Mouse (Mus musculus) cerebellum, adult 2 months (tissue): ENCODE data around the gene Fermt3. TPM values are rescaled to one million over a fixed set of nuclear protein-coding genes. Genes with fewer than 3 reads are reported as not detected.

Source experiments
- DNase-seq, 2 experiments: peaks; one replicate each; pipeline ENCODE4 v3.0.0; 2021
- H3K27ac ChIP-seq: fragments of 200-500 bp; 2 replicates; pipeline ENCODE4 v1.5.1; 2012; ENCODE audit warnings: low read length, control low read depth, inconsistent platforms; ENCODE audit not compliant: insufficient read depth
- H3K27me3 ChIP-seq: fragments of 200-500 bp; 2 replicates; pipeline ENCODE4 v1.6.1; 2012; ENCODE audit warnings: inconsistent platforms, mild to moderate bottlenecking, low read length, moderate library complexity; ENCODE audit not compliant: control insufficient read depth, insufficient read depth
- H3K4me1 ChIP-seq: fragments of 200-500 bp; 2 replicates; pipeline ENCODE4 v1.6.1; 2011; ENCODE audit warnings: low read length; ENCODE audit not compliant: control insufficient read depth, insufficient read depth
- H3K4me3 ChIP-seq: fragments of 200-500 bp; replicated peaks from 2 replicates; pipeline ENCODE3; 2011; ENCODE audit warnings: mild to moderate bottlenecking, low read depth, low read length, control low read depth; ENCODE audit not compliant: insufficient read depth
- CTCF ChIP-seq: fragments of 200-500 bp; IDR thresholded peaks from 2 replicates; pipeline ENCODE4 v1.5.1; 2011; ENCODE audit warnings: low read depth, mild to moderate bottlenecking, control low read depth, low read length, moderate library complexity, borderline replicate concordance; ENCODE audit not compliant: insufficient read depth
- POLR2A ChIP-seq: fragments of 200-500 bp; IDR thresholded peaks from 2 replicates; pipeline ENCODE4 v1.6.1; 2011; ENCODE audit warnings: low read length, control low read depth, borderline replicate concordance; ENCODE audit not compliant: insufficient read depth
- WGBS: fragments of 180-500 bp; shearing (Covaris S2); methylation state at CpG from one replicate; pipeline ENCODE4 v1.1.7; 2018; 5-methylcytosine and 5-hydroxymethylcytosine counted together
- polyA plus RNA-seq: library from polyadenylated mRNA; depleted of rRNA; stranded (reverse); fragments of >200 nt; gene quantifications from 2 replicates; pipeline ENCODE4 v1.2.3, GENCODE M21; 2012; rRNA removed

Fermt3 gene
- polyA plus RNA-seq, 1 experiment, result 2.3 TPM

DNA sequence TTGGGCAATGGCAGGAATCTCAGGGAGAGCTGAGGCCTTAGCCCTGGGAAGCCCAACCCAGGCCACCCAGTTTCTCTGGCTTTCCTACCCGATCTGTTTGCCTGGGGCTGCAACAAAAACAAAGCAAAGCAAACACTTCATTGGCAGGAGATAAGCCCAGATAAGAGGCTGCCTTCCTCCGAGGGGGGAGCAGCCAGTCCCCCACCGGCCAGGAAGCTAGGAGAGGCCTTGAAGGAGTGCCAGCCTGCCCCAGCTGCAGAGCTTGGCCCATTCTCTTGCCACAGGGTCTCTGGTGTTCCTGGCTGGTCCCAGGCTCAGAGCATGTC lies 66.6 kb downstream of the Fermt3 start:
- TF ChIP-seq CTCF, result no peak
- no peak for TF ChIP-seq POLR2A
- Histone ChIP-seq H3K27ac (peak overlapping the region; percentile 73; the same call in 1 of the 2 replicates), H3K4me3 (peak overlapping the region; percentile 97), H3K27me3 (no peaks in the 10 kb centered on the region), H3K4me1 (peaks cover 21% of the 10 kb centered on the region)
- 10% methylated on average over 3 of the region's 3 CpGs for WGBS
- DNase-seq, result no peak

GRCm38 (mm10) chr19:6951994-6952711 lies 67.1 kb downstream of the Fermt3 start:
- TF ChIP-seq POLR2A, result no peak
- Histone ChIP-seq H3K27me3 (no peaks in the 10 kb centered on the region), H3K4me3 (peak overlapping the region; percentile 97), H3K4me1 (peaks cover 22% of the 10 kb centered on the region), H3K27ac (peak overlapping the region; percentile 73)
- under 1% methylated on average over 31 of the region's 31 CpGs for WGBS
- DNase-seq, result peak; percentile 78 to 82

DNA sequence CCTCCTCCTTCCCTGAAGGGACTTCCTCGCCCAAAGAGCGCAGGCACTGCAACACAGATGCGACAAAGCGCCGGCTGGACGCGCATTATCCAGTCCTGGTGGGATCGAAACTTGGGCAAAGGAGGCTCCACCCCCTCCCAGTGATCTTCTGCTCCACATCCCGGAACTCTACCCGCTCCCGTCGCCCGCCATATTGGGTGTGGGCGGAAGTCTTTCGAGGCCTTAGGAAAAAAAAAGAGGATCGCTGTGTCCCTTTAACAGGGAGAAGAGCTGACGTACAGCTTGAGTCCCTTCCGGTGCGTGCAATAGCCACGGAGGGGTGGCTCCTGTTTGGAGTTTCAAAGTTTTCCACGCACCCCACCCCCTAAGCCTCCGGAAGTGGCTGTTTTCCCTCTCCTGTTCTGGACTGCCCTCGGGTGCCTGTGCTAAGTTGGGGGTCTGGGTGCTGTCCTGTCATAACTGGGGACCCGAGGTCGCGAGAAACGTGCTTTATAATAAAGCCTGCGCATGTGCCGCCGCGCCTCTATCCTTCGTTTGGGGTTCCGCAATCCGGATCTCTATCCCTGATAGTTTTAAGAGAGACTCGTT lies 67.8 kb downstream of the Fermt3 start:
- Histone ChIP-seq H3K27me3 (no peaks in the 10 kb centered on the region), H3K27ac (peak overlapping the region; percentile 79), H3K4me1 (peaks cover 22% of the 10 kb centered on the region), H3K4me3 (peak overlapping the region; percentile 97)
- TF ChIP-seq POLR2A (peak; percentile 70; the same call in 1 of the 2 replicates), CTCF (no peak)
- under 1% methylated on average over 35 of the region's 35 CpGs for WGBS
- peak; percentile 94 to 96 for DNase-seq

DNA sequence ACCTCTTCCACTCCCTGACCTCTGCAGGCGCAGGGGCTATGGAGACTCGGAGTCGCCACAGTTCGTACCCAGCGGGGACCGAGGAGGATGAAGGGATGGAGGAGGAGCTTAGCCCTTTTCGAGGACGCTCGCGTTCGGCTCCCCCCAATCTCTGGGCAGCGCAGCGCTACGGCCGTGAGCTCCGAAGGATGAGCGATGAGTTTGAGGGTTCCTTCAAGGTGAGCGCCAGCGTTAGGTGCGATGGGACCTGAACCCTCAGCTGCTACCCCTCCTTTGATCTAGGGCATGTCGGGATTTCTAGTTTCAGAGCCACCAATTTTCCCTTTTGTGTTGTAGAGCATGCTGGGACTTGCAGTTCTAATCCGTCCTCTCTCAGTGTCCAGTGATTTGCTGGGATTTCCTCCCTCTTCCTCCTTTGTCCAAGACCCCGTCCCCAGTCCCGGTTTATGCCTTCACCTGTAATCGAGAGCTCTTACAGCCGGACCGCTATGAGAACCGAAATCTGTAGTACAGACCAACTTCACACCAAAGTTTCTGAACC lies 68.6 kb downstream of the Fermt3 start:
- Histone ChIP-seq H3K4me1 (peaks cover 22% of the 10 kb centered on the region), H3K27ac (peak overlapping the region; percentile 79), H3K27me3 (no peaks in the 10 kb centered on the region), H3K4me3 (peak overlapping the region; percentile 97)
- peak; percentile 77 to 78 for DNase-seq
- TF ChIP-seq POLR2A (peak; percentile 81; the same call in 1 of the 2 replicates), CTCF (no peak)
- WGBS, result under 1% methylated on average over 28 of the region's 28 CpGs

DNA sequence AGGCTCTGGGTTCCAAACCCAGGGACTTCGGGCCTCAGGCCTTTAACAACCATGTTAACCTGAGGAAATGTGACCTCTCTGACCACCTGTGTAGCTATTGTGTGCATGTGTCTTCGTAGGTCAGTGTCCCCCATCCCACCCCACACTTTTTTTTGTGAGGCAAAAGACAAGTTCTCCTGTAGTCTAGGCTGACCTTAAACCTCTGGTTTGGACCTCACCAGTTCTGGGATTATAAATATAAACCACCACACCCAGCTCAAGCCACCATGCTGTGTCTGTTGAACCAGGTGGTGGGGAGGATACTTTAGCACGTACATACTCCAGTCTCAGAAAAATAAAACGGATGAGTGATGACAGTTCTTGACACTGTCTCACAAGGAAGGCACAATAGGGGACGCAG lies 69.3 kb downstream of the Fermt3 start:
- H3K4me1 ChIP-seq, result peaks cover 22% of the 10 kb centered on the region
- H3K27me3 ChIP-seq, result no peaks in the 10 kb centered on the region
- TF ChIP-seq CTCF (no peak), POLR2A (no peak)
- WGBS, result 36% methylated on average over 5 of the region's 5 CpGs
- DNase-seq, result no peak
- no peak overlapping the region for H3K27ac ChIP-seq
- no peak overlapping the region for H3K4me3 ChIP-seq

- TF ChIP-seq CTCF, result no peak
- no peak for TF ChIP-seq POLR2A
- 87% methylated on average over 5 of the region's 5 CpGs for WGBS
- no peaks in the 10 kb centered on the region for H3K27me3 ChIP-seq
- DNase-seq, result no peak
- H3K27ac ChIP-seq, result no peak overlapping the region
- H3K4me1 ChIP-seq, result peaks cover 22% of the 10 kb centered on the region
- H3K4me3 ChIP-seq, result no peak overlapping the region
These were observed 69.7 kb downstream of the Fermt3 start for GRCm38 (mm10) chr19:6949532-6949931.

Other genes with a start within 250 kb of the Fermt3 start
- gene Rps6ka4, start 178.8 kb downstream of the Fermt3 start, polyA plus RNA-seq, result 26.3 and 28.7 TPM in 2 replicates
- gene Ccdc88b, start 161.3 kb downstream of the Fermt3 start, polyA plus RNA-seq, result 1.7 and 2.1 TPM in 2 replicates
- gene Trmt112, start 109.8 kb downstream of the Fermt3 start, polyA plus RNA-seq, result 122 and 124 TPM in 2 replicates
- gene Prdx5, start 109.4 kb downstream of the Fermt3 start, polyA plus RNA-seq, result 500 and 537 TPM in 2 replicates
- 95.3 and 103 TPM in 2 replicates for gene Esrra, start 97.7 kb downstream of the Fermt3 start, polyA plus RNA-seq
- gene Catsperz, start 94.1 kb downstream of the Fermt3 start, polyA plus RNA-seq, result 2.8 and 3.2 TPM in 2 replicates
- 5.8 and 5.9 TPM in 2 replicates for gene Kcnk4, start 85.0 kb downstream of the Fermt3 start, polyA plus RNA-seq
- gene Bad, start 77.6 kb downstream of the Fermt3 start, polyA plus RNA-seq, result 71.6 and 73.8 TPM in 2 replicates
- gene Gpr137, start 77.0 kb downstream of the Fermt3 start, polyA plus RNA-seq, result 125 and 127 TPM in 2 replicates
- 50.1 and 51.7 TPM in 2 replicates for gene Ppp1r14b, start 44.5 kb downstream of the Fermt3 start, polyA plus RNA-seq
- 53.2 and 57.6 TPM in 2 replicates for gene Plcb3, start 43.0 kb downstream of the Fermt3 start, polyA plus RNA-seq
- 214 and 257 TPM in 2 replicates for gene Fkbp2, start 39.0 kb downstream of the Fermt3 start, polyA plus RNA-seq
- 90.4 and 100.0 TPM in 2 replicates for gene Vegfb, start 31.8 kb downstream of the Fermt3 start, polyA plus RNA-seq
- 63.6 and 66.4 TPM in 2 replicates for gene Dnajc4, start 26.9 kb downstream of the Fermt3 start, polyA plus RNA-seq
- 40.4 and 43.5 TPM in 2 replicates for gene Nudt22, start 23.4 kb downstream of the Fermt3 start, polyA plus RNA-seq
- 29.6 and 31.3 TPM in 2 replicates for gene Trpt1, start 23.3 kb downstream of the Fermt3 start, polyA plus RNA-seq
- 215 and 217 TPM in 2 replicates for gene Stip1, start 20.5 kb upstream of the Fermt3 start, polyA plus RNA-seq
- gene Macrod1, start 37.3 kb upstream of the Fermt3 start, polyA plus RNA-seq, result 30.8 and 33.8 TPM in 2 replicates
- 5.4 and 6.2 TPM in 2 replicates for gene Flrt1, start 86.3 kb upstream of the Fermt3 start, polyA plus RNA-seq
- gene Otub1, start 186.8 kb upstream of the Fermt3 start, polyA plus RNA-seq, result 234 and 248 TPM in 2 replicates
- gene Cox8a, start 198.1 kb upstream of the Fermt3 start, polyA plus RNA-seq, result 1,171 and 1,228 TPM in 2 replicates
- 44.8 and 46.2 TPM in 2 replicates for gene Naa40, start 221.7 kb upstream of the Fermt3 start, polyA plus RNA-seq
- gene Rcor2, start 247.9 kb upstream of the Fermt3 start, polyA plus RNA-seq, result 8.7 and 9.2 TPM in 2 replicates